Mouse (Mus musculus) forebrain, embryonic 13.5 days (tissue): Measurements from ENCODE around the gene 4632433K11Rik. TPM values are rescaled to one million over a fixed set of nuclear protein-coding genes. Genes with fewer than 3 reads are reported as not detected.
"Not testable (repeated sequence)": the region's sequence is repeated elsewhere in the genome, so short reads cannot be mapped to it uniquely, and the experiment has no call there.

Experiments used
- ATAC-seq: fragments of 200-750 bp; cut with Nextera tagmentation; 2 replicates; pipeline ENCODE4 v1.8.0; 2017
- H3K27ac ChIP-seq: fragments of 300-500 bp; sonication (generic); 2 replicates; pipeline ENCODE4 v1.5.1; 2015; ENCODE audit warnings: inconsistent platforms, mild to moderate bottlenecking, moderate library complexity
- H3K27me3 ChIP-seq: fragments of 300-500 bp; sonication (generic); 2 replicates; pipeline ENCODE4 v1.6.1; 2015; ENCODE audit warnings: mild to moderate bottlenecking, inconsistent platforms
- H3K36me3 ChIP-seq: fragments of 300-500 bp; sonication (generic); 2 replicates; pipeline ENCODE4 v1.6.1; 2015; ENCODE audit warnings: mild to moderate bottlenecking, inconsistent platforms; ENCODE audit not compliant: poor library complexity, severe bottlenecking
- H3K4me1 ChIP-seq: fragments of 300-500 bp; sonication (generic); 2 replicates; pipeline ENCODE4 v1.6.1; 2015; ENCODE audit warnings: inconsistent platforms
- H3K4me2 ChIP-seq: fragments of 300-500 bp; sonication (generic); 2 replicates; pipeline ENCODE4 v1.6.1; 2015; ENCODE audit warnings: inconsistent platforms, mild to moderate bottlenecking, moderate library complexity
- H3K4me3 ChIP-seq: fragments of 300-500 bp; sonication (generic); 2 replicates; pipeline ENCODE4 v1.5.1; 2015; ENCODE audit warnings: mild to moderate bottlenecking, inconsistent platforms
- H3K9ac ChIP-seq: fragments of 300-500 bp; sonication (generic); 2 replicates; pipeline ENCODE4 v1.6.1; 2015; ENCODE audit warnings: mild to moderate bottlenecking, inconsistent platforms
- H3K9me3 ChIP-seq: fragments of 300-500 bp; sonication (generic); replicated peaks from 2 replicates; pipeline ENCODE4 v1.6.1; 2016; ENCODE audit warnings: inconsistent platforms
- WGBS: fragments of 180-500 bp; shearing (Covaris S2); methylation state at CpG from one replicate; pipeline ENCODE4 v1.1.7; 2015; 5-methylcytosine and 5-hydroxymethylcytosine counted together
- polyA plus RNA-seq: library from polyadenylated mRNA; unstranded; fragments of >200 nt; fragmentation: Nextera tagmentation; extraction: Ambion mirVana; gene quantifications from 2 replicates; pipeline ENCODE4 v1.2.1, GENCODE M21; 2015

4632433K11Rik gene
- polyA plus RNA-seq = not detected in 2 replicates

DNA sequence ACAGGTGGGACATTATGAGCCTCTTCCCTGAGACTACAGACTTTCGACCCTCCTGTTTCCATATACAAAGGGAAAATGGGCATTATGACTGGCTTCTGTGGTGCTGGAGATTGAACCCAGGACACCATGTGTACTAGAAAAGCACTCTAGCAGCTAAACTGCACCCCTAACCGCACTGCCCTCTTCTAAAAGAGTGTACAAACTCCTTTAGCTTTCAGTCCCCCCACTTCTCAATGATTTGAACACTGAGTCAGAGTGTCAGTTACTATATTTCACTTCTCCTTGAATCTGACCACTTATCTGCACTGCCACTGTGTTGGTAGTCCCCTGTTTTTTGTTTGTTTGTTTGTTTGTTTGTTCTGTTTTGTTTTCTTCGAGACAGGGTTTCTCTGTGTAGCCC lies at the start of gene 4632433K11Rik:
Gene 4632433K11Rik (plus strand): TSS at position 301 of the 400 bp plus-strand sequence.
- H3K36me3 ChIP-seq = peaks cover 76% of the 10 kb centered on the region
- H3K27me3 ChIP-seq = no peaks in the 10 kb centered on the region
- no peak within 1 kb of the TSS for H3K4me3 ChIP-seq
- H3K4me1 ChIP-seq = 0 out of 2 replicates have a peak, but pooled peaks cover 4% of the 10 kb centered on the region
- 92% methylated on average over 3 of the region's 3 CpGs for WGBS
- H3K4me2 ChIP-seq = no peak within 1 kb of the TSS
- H3K27ac ChIP-seq = no peak within 1 kb of the TSS
- H3K9ac ChIP-seq = no peak within 1 kb of the TSS
- no peak for ATAC-seq
- H3K9me3 ChIP-seq = peaks cover 28% of the 10 kb centered on the region

DNA sequence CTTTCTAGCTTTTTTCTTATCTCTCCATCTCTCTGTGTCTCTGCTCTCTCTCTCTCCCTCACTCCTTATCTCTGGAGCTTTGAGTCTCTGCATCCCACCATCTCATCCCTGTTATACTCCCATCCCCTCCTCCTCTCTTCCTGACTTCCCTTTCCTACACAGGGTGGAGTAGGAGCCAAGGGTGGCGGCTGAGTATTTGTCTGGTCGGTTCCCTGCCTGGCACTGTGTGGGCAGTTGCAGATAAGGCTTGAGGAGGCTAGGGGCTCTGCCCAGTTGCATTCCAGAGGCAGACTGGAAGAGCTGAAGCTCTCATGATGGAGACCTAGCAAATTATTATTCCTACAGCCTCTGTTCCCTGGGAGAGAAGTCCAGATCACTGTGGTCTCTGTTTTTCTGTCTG lies 45.7 kb upstream of the 4632433K11Rik start:
- H3K4me3 ChIP-seq = no peak overlapping the region
- no peaks in the 10 kb centered on the region for H3K9me3 ChIP-seq
- H3K27ac ChIP-seq = no peak overlapping the region
- H3K4me1 ChIP-seq = peaks cover 6% of the 10 kb centered on the region
- WGBS = 75% methylated on average over 2 of the region's 2 CpGs
- peaks cover 29% of the 10 kb centered on the region for H3K36me3 ChIP-seq
- H3K4me2 ChIP-seq = no peak overlapping the region
- H3K27me3 ChIP-seq = peaks cover 16% of the 10 kb centered on the region
- no peak overlapping the region for H3K9ac ChIP-seq
- no peak for ATAC-seq

DNA sequence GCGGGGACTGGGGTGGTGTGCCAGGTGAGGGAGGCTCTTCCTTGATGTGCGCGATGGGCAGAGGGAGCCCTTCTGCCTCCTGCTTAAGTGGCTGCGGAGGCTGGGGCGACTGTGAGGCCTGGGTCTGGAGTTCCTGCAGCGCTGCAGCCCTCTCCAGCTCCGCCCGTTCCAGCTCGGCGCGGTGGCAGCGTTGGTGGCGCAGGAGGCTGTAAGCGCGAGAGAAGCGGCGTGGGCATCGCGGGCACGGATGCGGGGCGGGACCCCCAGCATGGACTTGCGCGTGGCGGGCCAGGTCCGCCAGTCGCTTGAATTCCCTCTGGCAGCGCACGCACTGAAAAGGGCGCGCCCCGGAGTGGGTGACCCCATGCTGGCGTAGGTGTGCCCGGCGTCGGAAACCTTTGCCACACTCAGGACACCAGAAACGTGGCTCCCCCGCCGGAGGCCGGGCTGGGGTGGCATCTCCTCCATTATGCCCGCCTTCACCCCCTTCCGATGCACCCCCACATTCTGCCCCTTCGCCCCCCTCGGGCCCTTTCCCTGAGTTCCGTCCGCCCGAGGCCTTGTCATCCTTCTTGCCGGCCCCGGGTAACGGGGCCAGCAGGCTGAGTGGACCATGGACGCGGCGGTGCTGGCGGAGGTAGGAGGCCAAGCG lies 40.4 kb upstream of the 4632433K11Rik start:
- Histone ChIP-seq H3K4me2 (peak overlapping the region; percentile 89), H3K4me3 (peak overlapping the region; percentile 78), H3K27ac (no peak overlapping the region), H3K36me3 (peaks cover 42% of the 10 kb centered on the region), H3K9me3 (no peaks in the 10 kb centered on the region), H3K4me1 (peaks cover 35% of the 10 kb centered on the region), H3K27me3 (peaks cover 21% of the 10 kb centered on the region), H3K9ac (peak overlapping the region; percentile 89)
- no peak for ATAC-seq
- WGBS = 42% methylated on average over 55 of the region's 55 CpGs

DNA sequence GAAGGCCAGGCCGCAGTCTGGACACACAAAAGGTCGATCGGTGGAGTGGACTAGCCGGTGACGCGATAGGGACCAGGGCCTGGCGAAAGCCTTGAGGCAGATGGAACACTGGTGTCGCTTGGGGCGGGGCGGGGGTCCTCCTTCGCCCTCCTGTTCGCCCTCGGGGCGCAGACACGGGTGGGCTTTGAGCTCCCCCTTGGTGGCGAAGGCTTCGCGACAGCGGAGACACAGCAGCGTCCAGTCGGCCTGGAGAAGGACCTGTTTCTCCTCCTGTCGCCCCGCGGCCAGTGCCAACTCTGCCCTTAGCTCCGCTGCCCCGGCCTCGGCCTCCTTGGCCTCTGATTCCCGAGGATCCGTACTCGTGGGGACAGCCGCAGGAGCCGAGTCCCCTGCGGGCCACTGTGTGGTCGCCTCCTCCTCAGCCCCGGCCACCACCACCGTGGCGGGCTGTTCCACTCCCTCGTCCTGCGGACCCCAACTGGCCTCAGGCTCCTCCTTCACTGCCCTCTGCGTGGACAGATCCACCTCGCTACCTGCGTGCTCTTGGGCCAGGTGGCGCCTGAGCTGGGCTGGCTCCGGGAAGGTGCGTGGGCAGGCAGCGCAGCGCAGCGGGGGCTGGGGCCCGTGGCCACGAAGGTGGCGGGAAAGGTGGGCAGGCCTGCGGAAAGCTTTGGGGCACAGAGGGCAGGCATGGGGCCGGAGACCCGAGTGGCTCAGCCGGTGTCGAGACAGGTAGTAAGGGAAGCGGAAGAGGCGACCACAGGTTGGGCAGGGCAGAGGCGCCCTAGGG lies 39.7 kb upstream of the 4632433K11Rik start:
- peaks cover 17% of the 10 kb centered on the region for H3K27me3 ChIP-seq
- peaks cover 42% of the 10 kb centered on the region for H3K36me3 ChIP-seq
- peaks cover 35% of the 10 kb centered on the region for H3K4me1 ChIP-seq
- H3K9me3 ChIP-seq = no peaks in the 10 kb centered on the region
- no peak for ATAC-seq
- H3K4me3 ChIP-seq = peak overlapping the region; percentile 78
- 54% methylated on average over 58 of the region's 59 CpGs for WGBS
- peak overlapping the region; percentile 89 for H3K4me2 ChIP-seq
- H3K9ac ChIP-seq = peak overlapping the region; percentile 89
- H3K27ac ChIP-seq = no peak overlapping the region

DNA sequence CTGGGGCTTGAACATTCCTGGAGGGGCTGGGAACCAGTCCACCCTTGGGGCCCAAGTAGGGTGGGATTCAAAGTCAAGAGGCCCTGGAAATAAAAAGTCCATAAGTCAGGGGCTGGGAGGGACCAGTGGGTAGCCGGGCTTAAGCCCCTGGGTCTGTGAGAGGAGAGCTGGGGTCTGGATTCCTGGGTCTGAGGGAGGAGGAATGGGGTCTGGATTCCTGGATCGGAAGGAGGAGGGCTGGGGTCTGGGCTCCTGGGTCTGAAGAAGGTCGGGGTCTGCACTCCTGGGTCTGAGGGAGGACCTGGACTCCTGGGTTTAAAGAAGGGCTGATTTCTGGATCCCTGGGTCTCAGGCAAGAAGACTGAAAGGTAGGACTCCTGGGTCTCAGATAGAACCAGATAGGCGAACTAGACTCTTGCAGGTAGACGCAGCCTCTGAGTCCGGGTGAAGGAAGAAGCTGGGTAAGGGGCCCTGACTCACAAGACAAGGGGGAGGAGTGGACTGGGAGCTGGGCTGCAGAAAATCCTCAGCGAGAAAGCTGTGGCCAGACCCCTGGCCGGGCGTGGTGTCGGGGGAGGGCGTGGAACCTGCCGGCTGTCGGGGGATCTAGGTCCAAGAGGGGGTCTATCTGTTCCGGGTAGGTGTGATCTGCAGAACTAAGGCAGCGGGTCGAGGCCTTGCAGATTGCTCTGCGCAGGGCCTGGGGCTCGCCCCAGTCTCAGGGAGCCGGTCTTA lies 38.5 kb upstream of the 4632433K11Rik start:
- Histone ChIP-seq H3K9ac (peak overlapping the region; percentile 89), H3K27ac (0 out of 2 replicates have a peak overlapping the region, but pooled peaks have one; percentile 44), H3K27me3 (peaks cover 17% of the 10 kb centered on the region), H3K36me3 (peaks cover 41% of the 10 kb centered on the region), H3K4me1 (peaks cover 35% of the 10 kb centered on the region), H3K4me3 (peak overlapping the region; percentile 78), H3K4me2 (peak overlapping the region; percentile 89), H3K9me3 (no peaks in the 10 kb centered on the region)
- ATAC-seq = peak; percentile 14; the same call in 1 of the 2 replicates
- 6% methylated on average over 19 of the region's 19 CpGs for WGBS

DNA sequence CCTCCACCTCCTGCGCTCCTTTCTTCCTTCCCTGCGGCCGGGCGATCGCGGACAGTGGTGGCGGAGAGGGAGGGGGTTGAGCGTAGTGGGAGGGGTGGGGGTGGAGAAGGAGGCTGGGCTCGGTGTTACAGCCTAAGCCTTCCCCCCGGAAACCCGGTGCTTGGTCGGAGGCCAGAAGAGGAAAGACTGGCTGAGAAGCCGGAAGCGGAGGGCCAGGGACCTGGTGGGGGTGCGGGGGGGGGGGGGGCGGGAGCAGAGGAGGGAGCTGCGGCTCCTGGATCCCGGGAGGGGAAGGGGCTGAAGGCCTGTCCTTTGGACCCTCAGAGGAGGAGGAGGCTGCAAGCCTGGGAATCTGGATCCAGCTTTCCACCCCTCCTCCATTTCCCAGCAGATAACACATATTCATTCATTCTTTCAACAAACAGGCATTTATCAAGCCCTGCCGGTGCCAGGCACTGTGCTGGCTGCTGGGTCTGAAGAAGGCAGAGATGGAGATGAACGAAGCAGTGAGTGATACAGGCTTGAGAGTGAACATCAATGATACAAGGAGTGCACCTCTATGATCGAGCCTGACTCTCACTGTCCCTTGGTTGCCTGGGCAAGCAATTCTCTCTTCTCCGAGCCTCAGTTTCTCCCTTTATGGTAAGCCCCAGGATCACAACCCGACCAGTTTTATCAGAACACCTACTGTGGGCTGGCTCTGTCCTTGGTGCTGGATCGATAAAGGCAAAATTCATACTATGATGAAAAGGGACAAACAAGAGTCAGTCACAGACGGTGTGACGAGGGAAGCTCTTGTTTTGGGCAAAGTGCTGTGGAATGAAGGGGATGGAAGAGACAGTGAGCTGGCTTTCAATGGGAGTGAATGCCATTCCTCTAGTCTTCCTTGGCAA lies 37.7 kb upstream of the 4632433K11Rik start, which contains the start of gene Zfp579:
Gene Zfp579 (minus strand): TSS at position 156 of the 893 bp plus-strand sequence.
- 8% methylated on average over 14 of the region's 26 CpGs for WGBS
- Histone ChIP-seq H3K27me3 (peaks cover 17% of the 10 kb centered on the region), H3K9ac (peak within 1 kb of the TSS; percentile 89), H3K27ac (peak within 1 kb of the TSS; percentile 66), H3K4me3 (peak within 1 kb of the TSS; percentile 78), H3K36me3 (peaks cover 33% of the 10 kb centered on the region), H3K4me1 (peaks cover 35% of the 10 kb centered on the region), H3K4me2 (peak within 1 kb of the TSS; percentile 89), H3K9me3 (no peaks in the 10 kb centered on the region)
- peak; percentile 88 for ATAC-seq

DNA sequence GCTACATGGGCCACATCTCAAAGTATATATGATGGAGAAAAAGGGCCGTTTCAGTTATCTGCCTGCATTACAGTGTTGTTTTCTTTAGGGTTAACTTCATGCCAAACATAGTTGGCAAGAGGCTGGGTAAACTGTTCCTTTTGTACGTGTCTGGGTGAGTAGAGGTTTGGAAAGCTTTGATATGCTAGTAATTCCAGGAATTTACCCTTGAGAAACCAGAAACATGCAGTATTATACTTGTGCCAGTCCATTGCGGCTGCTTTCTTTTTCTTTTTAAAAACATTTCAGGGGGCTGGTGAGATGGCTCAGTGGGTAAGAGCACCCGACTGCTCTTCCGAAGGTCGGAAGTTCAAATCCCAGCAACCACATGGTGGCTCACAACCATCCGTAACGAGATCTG lies 37.0 kb upstream of the 4632433K11Rik start:
- peaks cover 35% of the 10 kb centered on the region for H3K4me1 ChIP-seq
- H3K27me3 ChIP-seq = peaks cover 17% of the 10 kb centered on the region
- peak overlapping the region; percentile 89 for H3K9ac ChIP-seq
- 73% methylated on average over 8 of the region's 8 CpGs for WGBS
- peak overlapping the region; percentile 78 for H3K4me3 ChIP-seq
- H3K36me3 ChIP-seq = peaks cover 26% of the 10 kb centered on the region
- no peaks in the 10 kb centered on the region for H3K9me3 ChIP-seq
- H3K4me2 ChIP-seq = peak overlapping the region; percentile 89
- peak overlapping the region; percentile 66; the same call in 1 of the 2 replicates for H3K27ac ChIP-seq
- ATAC-seq = no peak

DNA sequence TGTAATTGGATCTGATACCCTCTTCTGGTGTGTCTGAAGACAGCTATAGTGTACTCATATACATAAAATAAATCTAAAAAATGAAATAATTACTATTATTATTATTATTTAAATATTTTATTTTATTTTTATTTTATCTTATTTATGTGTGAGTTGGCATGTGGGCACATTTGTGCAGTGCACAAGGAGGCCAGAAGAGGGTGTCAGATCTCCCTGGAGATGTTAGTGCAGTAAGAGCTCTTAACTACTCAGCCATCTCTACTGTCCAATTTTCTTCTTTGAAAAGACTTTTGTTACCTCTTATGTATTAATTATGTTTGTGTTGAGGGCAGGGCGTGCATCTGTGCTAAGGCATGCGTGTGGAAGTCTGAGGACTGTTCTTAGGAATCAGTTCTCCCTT lies 34.0 kb upstream of the 4632433K11Rik start:
- H3K36me3 ChIP-seq = no peaks in the 10 kb centered on the region
- 86% methylated on average over 2 of the region's 2 CpGs for WGBS
- no peak overlapping the region for H3K27ac ChIP-seq
- no peak overlapping the region for H3K4me3 ChIP-seq
- H3K4me1 ChIP-seq = peaks cover 14% of the 10 kb centered on the region
- no peaks in the 10 kb centered on the region for H3K27me3 ChIP-seq
- no peak overlapping the region for H3K4me2 ChIP-seq
- H3K9ac ChIP-seq = no peak overlapping the region
- H3K9me3 ChIP-seq = no peaks in the 10 kb centered on the region
- ATAC-seq = no peak

DNA sequence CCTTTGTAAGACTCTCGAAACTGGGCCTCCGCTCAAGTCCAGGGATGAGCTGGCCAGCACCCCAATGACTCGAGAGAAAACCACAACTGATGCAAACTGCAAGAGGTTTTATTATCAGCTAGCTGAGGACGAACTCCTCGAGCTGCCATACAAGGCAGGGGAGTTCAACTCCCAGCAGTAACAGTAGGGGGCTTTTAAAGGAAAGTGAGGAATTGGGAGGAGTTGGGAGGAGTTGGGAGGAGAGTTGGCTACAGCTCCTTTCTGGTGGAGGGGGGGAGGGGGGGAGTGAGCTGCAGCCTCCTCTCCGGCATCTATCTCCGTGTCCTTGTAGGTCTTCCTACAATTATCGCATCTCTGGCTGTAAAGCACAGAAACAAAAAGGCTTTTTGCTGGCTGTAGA lies 31.0 kb upstream of the 4632433K11Rik start:
- ATAC-seq, H3K9ac ChIP-seq, H3K27ac ChIP-seq, H3K4me3 ChIP-seq, H3K4me1 ChIP-seq, H3K9me3 ChIP-seq, H3K27me3 ChIP-seq, H3K4me2 ChIP-seq: not testable (repeated sequence)
- WGBS = 60% methylated on average over 8 of the region's 8 CpGs
- peaks cover 24% of the 10 kb centered on the region for H3K36me3 ChIP-seq

DNA sequence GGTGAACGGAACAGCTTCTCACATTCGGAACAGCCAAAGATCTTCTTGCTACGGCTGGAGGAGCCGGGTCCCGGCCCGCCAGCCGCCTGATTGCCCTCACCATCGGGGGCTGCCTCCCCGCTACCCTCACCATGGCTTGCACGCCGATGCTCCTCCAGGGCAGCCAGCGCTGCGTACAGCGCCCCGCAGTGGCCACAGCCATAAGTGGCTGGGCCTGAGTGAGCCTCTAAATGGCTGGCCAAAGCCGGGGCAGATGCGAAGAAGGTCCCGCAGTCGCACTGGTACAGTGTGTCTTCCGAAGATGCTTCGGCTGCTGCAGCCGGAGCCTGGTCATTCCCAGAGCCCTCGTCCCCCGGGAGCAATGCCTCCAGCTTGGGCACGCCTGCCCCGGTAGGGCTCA lies 25.7 kb upstream of the 4632433K11Rik start:
- 96% methylated on average over 25 of the region's 26 CpGs for WGBS
- H3K27me3 ChIP-seq = no peaks in the 10 kb centered on the region
- ATAC-seq = 0 out of 2 replicates have a peak, but pooled peaks have one; percentile 32

More for the DNA sequence above, 25.7 kb upstream of the 4632433K11Rik start:
- no peaks in the 10 kb centered on the region for H3K9me3 ChIP-seq
- no peak overlapping the region for H3K4me2 ChIP-seq
- H3K4me3 ChIP-seq = no peak overlapping the region
- H3K27ac ChIP-seq = no peak overlapping the region
- peaks cover 2% of the 10 kb centered on the region; the same call in 1 of the 2 replicates for H3K4me1 ChIP-seq
- H3K9ac ChIP-seq = no peak overlapping the region
- H3K36me3 ChIP-seq = peaks cover 75% of the 10 kb centered on the region
